Mouse (Mus musculus) MEL (cell line): ENCODE data around the gene Zfp277. TPM values are rescaled to one million over a fixed set of nuclear protein-coding genes. Genes with fewer than 3 reads are reported as not detected.

Source experiments
- DNase-seq: peaks from one replicate; pipeline ENCODE4 v3.0.0; 2011; ENCODE audit warnings: low read depth, low spot score
- H3K27ac ChIP-seq: 2 replicates; pipeline ENCODE4 v1.5.1; 2012; ENCODE audit warnings: low read depth, mild to moderate bottlenecking, control low read depth, low read length, moderate library complexity; ENCODE audit not compliant: control insufficient read depth
- H3K27me3 ChIP-seq, 2 experiments: fragments of 150-350 bp in 1 of 2; sonication (generic) in 1 of 2; 2 replicates each; pipeline ENCODE4 v1.6.1; 2012; ENCODE audit warnings: low read length in 2 of 2, mild to moderate bottlenecking in 2 of 2, improper control_type of control experiment in 1 of 2, moderate library complexity in 1 of 2; ENCODE audit not compliant: insufficient read depth in 2 of 2, control insufficient read depth in 1 of 2
- H3K36me3 ChIP-seq, 2 experiments: 2 replicates each; pipeline ENCODE4 v1.6.1; 2012 to 2014; ENCODE audit warnings: low read length in 2 of 2, improper control_type of control experiment in 1 of 2, inconsistent platforms in 1 of 2, mild to moderate bottlenecking in 1 of 2; ENCODE audit not compliant: insufficient read depth in 2 of 2, control insufficient read depth in 1 of 2
- H3K4me1 ChIP-seq, 2 experiments: fragments of 150-350 bp in 1 of 2; sonication (generic) in 1 of 2; 2 replicates each; pipeline ENCODE4 v1.6.1; 2012; ENCODE audit warnings: low read length in 2 of 2, improper control_type of control experiment in 1 of 2, mild to moderate bottlenecking in 1 of 2; ENCODE audit not compliant: insufficient read depth in 2 of 2, control insufficient read depth in 1 of 2
- H3K4me3 ChIP-seq, 2 experiments: fragments of 150-350 bp in 1 of 2; sonication (generic) in 1 of 2; 2 replicates each; pipeline ENCODE4 v1.5.1; 2012; ENCODE audit warnings: low read depth in 2 of 2, low read length in 2 of 2, mild to moderate bottlenecking in 2 of 2, moderate library complexity in 2 of 2, control low read depth in 1 of 2, improper control_type of control experiment in 1 of 2; ENCODE audit not compliant: control insufficient read depth in 1 of 2, insufficient read depth in 1 of 2
- H3K79me2 ChIP-seq: 2 replicates; pipeline ENCODE4 v1.6.1; 2012; ENCODE audit warnings: mild to moderate bottlenecking, low read length, moderate library complexity; ENCODE audit not compliant: control insufficient read depth, poor library complexity, insufficient read depth
- H3K9ac ChIP-seq: 2 replicates; pipeline ENCODE4 v1.6.1; 2012; ENCODE audit warnings: low read depth, mild to moderate bottlenecking, control low read depth, low read length, moderate library complexity; ENCODE audit not compliant: control insufficient read depth, poor library complexity, severe bottlenecking
- H3K9me3 ChIP-seq: fragments of 150-350 bp; sonication (generic); replicated peaks from 2 replicates; pipeline ENCODE4 v1.6.1; 2012; ENCODE audit warnings: mild to moderate bottlenecking, low read length, improper control_type of control experiment, moderate library complexity; ENCODE audit not compliant: insufficient read depth
- CHD1 ChIP-seq: IDR thresholded peaks from 2 replicates; pipeline ENCODE4 v1.6.1; 2012; ENCODE audit warnings: low read depth, mild to moderate bottlenecking, inconsistent platforms, low read length, improper control_type of control experiment
- CHD2 ChIP-seq: IDR thresholded peaks from 2 replicates; pipeline ENCODE4 v1.6.1; 2011; ENCODE audit warnings: low read length, improper control_type of control experiment
- CTCF ChIP-seq, 3 experiments: IDR thresholded peaks in 2 of 3; conservative IDR thresholded peaks in 1 of 3; 2 replicates each; pipeline ENCODE4 v1.5.1; 2011 to 2012; ENCODE audit warnings: low read length in 3 of 3, low read depth in 2 of 3, mild to moderate bottlenecking in 2 of 3, improper control_type of control experiment in 1 of 3, inconsistent platforms in 1 of 3, mixed read lengths in 1 of 3, moderate library complexity in 1 of 3; ENCODE audit not compliant: control insufficient read depth in 1 of 3, insufficient read depth in 1 of 3, poor library complexity in 1 of 3, severe bottlenecking in 1 of 3
- E2F4 ChIP-seq: IDR thresholded peaks from 2 replicates; pipeline ENCODE4 v1.6.1; 2011; ENCODE audit warnings: low read depth, low read length, improper control_type of control experiment, borderline replicate concordance
- ELF1 ChIP-seq: IDR thresholded peaks from 2 replicates; pipeline ENCODE4 v1.6.1; 2014; ENCODE audit warnings: low read depth, mild to moderate bottlenecking, inconsistent platforms, low read length, improper control_type of control experiment, moderate library complexity
- ETS1 ChIP-seq: IDR thresholded peaks from 2 replicates; pipeline ENCODE4 v1.6.1; 2012; ENCODE audit warnings: low read depth, mild to moderate bottlenecking, inconsistent platforms, low read length, improper control_type of control experiment, moderate library complexity
- GATA1 ChIP-seq: IDR thresholded peaks from 2 replicates; pipeline ENCODE4 v1.6.1; 2011; ENCODE audit warnings: low read depth, low read length, improper control_type of control experiment
- HCFC1 ChIP-seq: IDR thresholded peaks from 2 replicates; pipeline ENCODE4 v1.6.1; 2012; ENCODE audit warnings: low read depth, mild to moderate bottlenecking, inconsistent platforms, low read length, improper control_type of control experiment, moderate library complexity
- JUND ChIP-seq: IDR thresholded peaks from 2 replicates; pipeline ENCODE4 v1.6.1; 2011; ENCODE audit warnings: low read depth, mild to moderate bottlenecking, improper control_type of control experiment, low read length
- MAX ChIP-seq: IDR thresholded peaks from 2 replicates; pipeline ENCODE4 v1.6.1; 2011; ENCODE audit warnings: low read length, improper control_type of control experiment
- MAZ ChIP-seq: IDR thresholded peaks from 2 replicates; pipeline ENCODE4 v1.6.1; 2012; ENCODE audit warnings: low read depth, mild to moderate bottlenecking, inconsistent platforms, low read length, improper control_type of control experiment
- MEF2A ChIP-seq: IDR thresholded peaks from 2 replicates; pipeline ENCODE4 v1.6.1; 2014; ENCODE audit warnings: low read depth, mild to moderate bottlenecking, inconsistent platforms, low read length, improper control_type of control experiment; ENCODE audit not compliant: poor library complexity, insufficient replicate concordance, severe bottlenecking; ENCODE audit errors: extremely low read depth
- MXI1 ChIP-seq: IDR thresholded peaks from 2 replicates; pipeline ENCODE4 v1.6.1; 2011; ENCODE audit warnings: mild to moderate bottlenecking, low read depth, low read length, improper control_type of control experiment
- NELFE ChIP-seq: IDR thresholded peaks from 2 replicates; pipeline ENCODE4 v1.6.1; 2011; ENCODE audit warnings: low read depth, low read length, improper control_type of control experiment
- POLR2A ChIP-seq, 2 experiments: IDR thresholded peaks; 2 replicates each; pipeline ENCODE4 v1.6.1; 2011 to 2012; ENCODE audit warnings: low read length in 2 of 2, mild to moderate bottlenecking in 2 of 2, control low read depth in 1 of 2, improper control_type of control experiment in 1 of 2, low read depth in 1 of 2, moderate library complexity in 1 of 2; ENCODE audit not compliant: control insufficient read depth in 1 of 2, insufficient read depth in 1 of 2, poor library complexity in 1 of 2
- POLR2AphosphoS2 ChIP-seq: IDR thresholded peaks from 2 replicates; pipeline ENCODE4 v1.6.1; 2011; ENCODE audit warnings: low read length, improper control_type of control experiment
- RAD21 ChIP-seq: IDR thresholded peaks from 2 replicates; pipeline ENCODE4 v1.6.1; 2011; ENCODE audit warnings: mild to moderate bottlenecking, low read depth, low read length, improper control_type of control experiment
- RCOR1 ChIP-seq: IDR thresholded peaks from 2 replicates; pipeline ENCODE4 v1.6.1; 2012; ENCODE audit warnings: low read depth, mild to moderate bottlenecking, inconsistent platforms, low read length, improper control_type of control experiment
- SMC3 ChIP-seq: IDR thresholded peaks from 2 replicates; pipeline ENCODE4 v1.6.1; 2011; ENCODE audit warnings: low read depth, low read length, improper control_type of control experiment
- TBP ChIP-seq: IDR thresholded peaks from 2 replicates; pipeline ENCODE4 v1.8.0; 2011; ENCODE audit warnings: low read depth, low read length, improper control_type of control experiment
- TCF12 ChIP-seq: IDR thresholded peaks from 2 replicates; pipeline ENCODE4 v1.6.1; 2014; ENCODE audit warnings: low read depth, mild to moderate bottlenecking, inconsistent platforms, low read length, improper control_type of control experiment, moderate library complexity
- USF1 ChIP-seq: IDR thresholded peaks from 2 replicates; pipeline ENCODE4 v1.6.1; 2014; ENCODE audit warnings: low read depth, mild to moderate bottlenecking, inconsistent platforms, low read length, improper control_type of control experiment, moderate library complexity
- USF2 ChIP-seq, 2 experiments: IDR thresholded peaks; 2 replicates each; pipeline ENCODE4 v1.6.1; 2011 to 2012; ENCODE audit warnings: improper control_type of control experiment in 2 of 2, low read length in 2 of 2, borderline replicate concordance in 1 of 2, inconsistent platforms in 1 of 2, low read depth in 1 of 2, mild to moderate bottlenecking in 1 of 2; ENCODE audit not compliant: insufficient read depth in 1 of 2
- ZC3H11A ChIP-seq: IDR thresholded peaks from 2 replicates; pipeline ENCODE4 v1.6.1; 2012; ENCODE audit warnings: low read depth, mild to moderate bottlenecking, inconsistent platforms, low read length, improper control_type of control experiment
- ZKSCAN1 ChIP-seq: IDR thresholded peaks from 2 replicates; pipeline ENCODE4 v1.6.1; 2012; ENCODE audit warnings: low read depth, mild to moderate bottlenecking, inconsistent platforms, low read length, improper control_type of control experiment, moderate library complexity
- ZNF384 ChIP-seq: IDR thresholded peaks from 2 replicates; pipeline ENCODE4 v1.6.1; 2012; ENCODE audit warnings: low read depth, mild to moderate bottlenecking, inconsistent platforms, low read length, improper control_type of control experiment
- polyA plus RNA-seq, 2 experiments: library from polyadenylated mRNA; stranded (reverse) in 1 of 2; unstranded in 1 of 2; fragments of >175 nt in 1 of 2; fragments of >200 nt in 1 of 2; gene quantifications; 2 replicates each; pipeline versions ENCODE4 v1.2.1 to v1.2.4; 2012; ENCODE audit warnings: low replicate concordance in 2 of 2, low read depth in 1 of 2; ENCODE audit not compliant: insufficient read length in 2 of 2, insufficient read depth in 1 of 2, missing spikeins in 1 of 2
- total RNA-seq: library from RNA; depleted of rRNA; stranded (reverse); fragments of 300-350 nt; gene quantifications from 2 replicates; pipeline ENCODE4 v1.2.3, GENCODE M21; 2012

The Zfp277 gene
- total and polyA plus RNA-seq, 3 experiments, result 1.1 to 1.9 TPM; not detected in 1

- Histone ChIP-seq H3K27ac (no peak overlapping the region), H3K79me2 (no peaks in the 10 kb centered on the region), H3K9ac (no peak overlapping the region), H3K9me3 (no peaks in the 10 kb centered on the region), H3K4me3 (no peak overlapping the region), H3K36me3 (no peaks in the 10 kb centered on the region), H3K27me3 (peaks cover 0 to 2% of the 10 kb centered on the region in 2 experiments; a peak in 3 of 4 replicates), H3K4me1 (no peaks in the 10 kb centered on the region)
- TF ChIP-seq SMC3 (no peak), POLR2A (IDR thresholded peaks at IDR 0.05; ENCODE audit: control insufficient read depth in 1 of 2, insufficient read depth in 1 of 2, low read depth in 1 of 2, low read length in 2 of 2, poor library complexity in 1 of 2) (no peak), NELFE (no peak), POLR2AphosphoS2 (no peak), ZNF384 (no peak), MXI1 (no peak), ZC3H11A (no peak), ZKSCAN1 (no peak), TCF12 (no peak), MAX (no peak), TBP (no peak), CHD2 (no peak), ELF1 (no peak), MEF2A (no peak)
- no peak for DNase-seq
These were observed 14.1 kb upstream of the Zfp277 start for GRCm38 (mm10) chr12:40459673-40460265.

GRCm38 (mm10) chr12:40458977-40459376 lies 13.3 kb upstream of the Zfp277 start:
- no peak overlapping the region for H3K9ac ChIP-seq
- no peaks in the 10 kb centered on the region for H3K36me3 ChIP-seq
- no peak for DNase-seq
- no peak for TF ChIP-seq USF1
- no peak for TF ChIP-seq MXI1
- TF ChIP-seq JUND, result no peak
- no peak for TF ChIP-seq CTCF (IDR thresholded peaks at IDR 0.05 in 2 of 3, conservative IDR thresholded peaks at IDR 0.05 in 1 of 3; ENCODE audit: control insufficient read depth in 1 of 3, insufficient read depth in 1 of 3, low read depth in 2 of 3, low read length in 3 of 3, poor library complexity in 1 of 3, severe bottlenecking in 1 of 3)
- TF ChIP-seq USF2 (IDR thresholded peaks at IDR 0.05; ENCODE audit: borderline replicate concordance in 1 of 2, insufficient read depth in 1 of 2, low read depth in 1 of 2, low read length in 2 of 2), result no peak
- no peak for TF ChIP-seq ETS1
- no peak for TF ChIP-seq RCOR1
- TF ChIP-seq ZNF384, result no peak
- TF ChIP-seq HCFC1, result no peak
- TF ChIP-seq POLR2A (IDR thresholded peaks at IDR 0.05; ENCODE audit: control insufficient read depth in 1 of 2, insufficient read depth in 1 of 2, low read depth in 1 of 2, low read length in 2 of 2, poor library complexity in 1 of 2), result no peak
- TF ChIP-seq RAD21, result no peak
- TF ChIP-seq CHD1, result no peak
- TF ChIP-seq ZC3H11A, result no peak
- no peak for TF ChIP-seq E2F4
- no peak for TF ChIP-seq ELF1
- TF ChIP-seq GATA1, result no peak
- no peak for TF ChIP-seq MAZ
- no peak overlapping the region for H3K4me3 ChIP-seq
- no peaks in the 10 kb centered on the region for H3K79me2 ChIP-seq
- H3K27me3 ChIP-seq, result peaks cover 0 to 2% of the 10 kb centered on the region in 2 experiments; a peak in 3 of 4 replicates
- no peaks in the 10 kb centered on the region for H3K9me3 ChIP-seq
- H3K27ac ChIP-seq, result no peak overlapping the region
- no peaks in the 10 kb centered on the region for H3K4me1 ChIP-seq
